Mouse (Mus musculus) megakaryocyte, embryonic 14.5 days (primary cell): ENCODE measurements at regions not wholly inside any gene's neighbourhood (a gene's known extent, or its start where the extent isn't known, plus 50 kb on each side); places are given as distances from the start of the nearest gene placed in this dataset.

Source experiments
- FLI1 ChIP-seq: IDR thresholded peaks from 2 replicates; pipeline ENCODE4 v1.6.1; 2012; ENCODE audit warnings: low read length, inconsistent platforms, mixed read lengths
- GATA1 ChIP-seq: IDR thresholded peaks from 3 replicates; pipeline ENCODE4 v1.6.1; 2012; ENCODE audit warnings: mixed read lengths, low read length, inconsistent platforms, borderline replicate concordance

- TF ChIP-seq GATA1, result no peak
- no peak for TF ChIP-seq FLI1
Observed at GRCm38 (mm10) chr13:73131270-73131669, 129.0 kb upstream of the Irx4 start.
